Mouse (Mus musculus): ENCODE results near the gene Map4. TPM values are rescaled to one million over a fixed set of nuclear protein-coding genes. Genes with fewer than 3 reads are reported as not detected.

The Map4 gene
- polyA plus RNA-seq, 1 experiment from 2014 or later = 159 TPM

GRCm38 (mm10) chr9:109909926-109910325 is 21.3 kb upstream of the Map4 start:
- no peak overlapping the region for H3K27ac ChIP-seq (replicated peaks; ENCODE audit: low read depth, low read length)
- no peaks in the 10 kb centered on the region for H3K9me3 ChIP-seq (ENCODE audit: control insufficient read depth, low read length)
- no peaks in the 10 kb centered on the region for H3K36me3 ChIP-seq (ENCODE audit: control insufficient read depth, insufficient read depth, low read length)
- H3K4me3 ChIP-seq (replicated peaks; ENCODE audit: low read depth, low read length) = no peak overlapping the region
- DNase-seq (no peak), ATAC-seq (ENCODE audit: low FRiP score, low TSS enrichment) (no peak)
- 94% methylated on average over 4 of the region's 4 CpGs for WGBS
- no peak overlapping the region for H3K9ac ChIP-seq (replicated peaks; ENCODE audit: low read length)
- H3K27me3 ChIP-seq (ENCODE audit: control insufficient read depth, insufficient read depth, low read length) = no peaks in the 10 kb centered on the region
- no peak overlapping the region for H3K4me2 ChIP-seq (ENCODE audit: low read length)
- H3K4me1 ChIP-seq (ENCODE audit: control insufficient read depth, insufficient read depth, low read length) = 0 out of 2 replicates have a peak, but pooled peaks cover 2% of the 10 kb centered on the region

- Histone ChIP-seq H3K4me2 (ENCODE audit: low read length) (no peak overlapping the region), H3K27ac (replicated peaks; ENCODE audit: low read depth, low read length) (no peak overlapping the region), H3K36me3 (ENCODE audit: control insufficient read depth, insufficient read depth, low read length) (no peaks in the 10 kb centered on the region), H3K4me1 (ENCODE audit: control insufficient read depth, insufficient read depth, low read length) (0 out of 2 replicates have a peak, but pooled peaks cover 2% of the 10 kb centered on the region), H3K9ac (replicated peaks; ENCODE audit: low read length) (no peak overlapping the region), H3K27me3 (ENCODE audit: control insufficient read depth, insufficient read depth, low read length) (no peaks in the 10 kb centered on the region), H3K4me3 (replicated peaks; ENCODE audit: low read depth, low read length) (no peak overlapping the region), H3K9me3 (ENCODE audit: control insufficient read depth, low read length) (no peaks in the 10 kb centered on the region)
- DNase-seq = no peak
- no peak for ATAC-seq (ENCODE audit: low FRiP score, low TSS enrichment)
- 89% methylated on average over 7 of the region's 7 CpGs for WGBS
Measured at GRCm38 (mm10) chr9:109911779-109912178, 19.5 kb upstream of the Map4 start.

- no peak for DNase-seq
- Histone ChIP-seq H3K27ac (replicated peaks; ENCODE audit: low read depth, low read length) (no peak overlapping the region), H3K4me3 (replicated peaks; ENCODE audit: low read depth, low read length) (no peak overlapping the region), H3K4me2 (ENCODE audit: low read length) (no peak overlapping the region), H3K9me3 (ENCODE audit: control insufficient read depth, low read length) (no peaks in the 10 kb centered on the region), H3K4me1 (ENCODE audit: control insufficient read depth, insufficient read depth, low read length) (no peaks in the 10 kb centered on the region), H3K36me3 (ENCODE audit: control insufficient read depth, insufficient read depth, low read length) (no peaks in the 10 kb centered on the region), H3K27me3 (ENCODE audit: control insufficient read depth, insufficient read depth, low read length) (no peaks in the 10 kb centered on the region), H3K9ac (replicated peaks; ENCODE audit: low read length) (no peak overlapping the region)
- 76% methylated on average over 4 of the region's 4 CpGs for whole genome bisulfite sequencing
- ATAC-seq (ENCODE audit: low FRiP score, low TSS enrichment) = no peak
Measured at GRCm38 (mm10) chr9:109914269-109914926, 16.9 kb upstream of the Map4 start.

GRCm38 (mm10) chr9:109917931-109918330 is 13.3 kb upstream of the Map4 start:
- 92% methylated on average over 2 of the region's 2 CpGs for WGBS
- Histone ChIP-seq H3K27me3 (ENCODE audit: control insufficient read depth, insufficient read depth, low read length) (no peaks in the 10 kb centered on the region), H3K27ac (replicated peaks; ENCODE audit: low read depth, low read length) (no peak overlapping the region), H3K4me3 (replicated peaks; ENCODE audit: low read depth, low read length) (no peak overlapping the region), H3K9ac (replicated peaks; ENCODE audit: low read length) (no peak overlapping the region), H3K36me3 (ENCODE audit: control insufficient read depth, insufficient read depth, low read length) (no peaks in the 10 kb centered on the region), H3K4me2 (ENCODE audit: low read length) (no peak overlapping the region), H3K4me1 (ENCODE audit: control insufficient read depth, insufficient read depth, low read length) (no peaks in the 10 kb centered on the region), H3K9me3 (ENCODE audit: control insufficient read depth, low read length) (no peaks in the 10 kb centered on the region)
- no peak for ATAC-seq (ENCODE audit: low FRiP score, low TSS enrichment)
- DNase-seq = no peak

DNA sequence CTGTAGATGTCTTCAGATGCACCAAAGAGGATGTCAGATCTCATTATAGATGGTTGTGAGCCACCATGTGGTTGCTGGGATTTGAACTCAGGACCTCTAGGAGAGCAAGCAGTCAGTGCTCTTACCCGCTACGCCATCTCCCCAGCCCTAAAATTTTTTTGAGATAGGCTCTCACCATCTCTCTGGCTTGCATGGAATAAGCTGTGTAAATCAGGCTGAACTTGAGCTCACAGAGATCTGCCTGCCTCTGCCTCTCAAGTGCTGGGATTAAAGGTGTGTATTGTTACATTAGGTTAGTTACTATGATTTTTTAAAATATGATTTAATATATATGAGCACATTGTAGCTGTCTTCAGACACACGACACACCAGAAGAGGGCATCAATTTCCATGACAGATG is 2.1 kb upstream of the Map4 start:
- no peak overlapping the region for H3K4me3 ChIP-seq (replicated peaks; ENCODE audit: low read depth, low read length)
- H3K27ac ChIP-seq (replicated peaks; ENCODE audit: low read depth, low read length) = no peak overlapping the region
- ATAC-seq (ENCODE audit: low FRiP score, low TSS enrichment) (no peak), DNase-seq (no peak)
- no peak overlapping the region for H3K4me2 ChIP-seq (ENCODE audit: low read length)
- peaks cover 8% of the 10 kb centered on the region for H3K4me1 ChIP-seq (ENCODE audit: control insufficient read depth, insufficient read depth, low read length)
- WGBS = 97% methylated on average over 3 of the region's 3 CpGs
- no peaks in the 10 kb centered on the region for H3K27me3 ChIP-seq (ENCODE audit: control insufficient read depth, insufficient read depth, low read length)
- H3K9ac ChIP-seq (replicated peaks; ENCODE audit: low read length) = no peak overlapping the region
- H3K36me3 ChIP-seq (ENCODE audit: control insufficient read depth, insufficient read depth, low read length) = no peaks in the 10 kb centered on the region
- no peaks in the 10 kb centered on the region for H3K9me3 ChIP-seq (ENCODE audit: control insufficient read depth, low read length)

DNA sequence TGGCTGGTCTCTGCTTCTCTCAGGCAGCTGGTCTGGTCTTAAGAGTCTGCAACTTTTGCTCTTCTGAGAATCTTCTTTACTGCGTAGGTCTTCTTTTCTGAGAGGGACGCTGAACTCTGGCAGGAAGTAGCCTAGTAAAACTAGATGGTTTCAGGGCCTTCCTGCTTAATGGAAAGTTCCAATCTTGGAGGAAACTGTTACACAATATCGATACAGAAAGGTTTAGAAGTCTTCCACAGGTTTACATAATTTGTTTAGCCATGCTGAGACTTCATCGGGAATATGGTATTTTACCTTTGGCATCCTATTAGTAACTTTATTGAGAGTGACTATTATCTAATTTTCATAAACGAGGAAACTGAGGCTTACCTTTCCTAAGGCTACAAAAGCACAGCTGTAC is 1.2 kb upstream of the Map4 start:
- no peaks in the 10 kb centered on the region for H3K9me3 ChIP-seq (ENCODE audit: control insufficient read depth, low read length)
- no peak overlapping the region for H3K4me3 ChIP-seq (replicated peaks; ENCODE audit: low read depth, low read length)
- no peak overlapping the region for H3K4me2 ChIP-seq (ENCODE audit: low read length)
- H3K27ac ChIP-seq (replicated peaks; ENCODE audit: low read depth, low read length) = no peak overlapping the region
- ATAC-seq (ENCODE audit: low FRiP score, low TSS enrichment) (no peak), DNase-seq (no peak)
- WGBS = 94% methylated on average over 5 of the region's 5 CpGs
- no peak overlapping the region for H3K9ac ChIP-seq (replicated peaks; ENCODE audit: low read length)
- H3K27me3 ChIP-seq (ENCODE audit: control insufficient read depth, insufficient read depth, low read length) = no peaks in the 10 kb centered on the region
- H3K36me3 ChIP-seq (ENCODE audit: control insufficient read depth, insufficient read depth, low read length) = no peaks in the 10 kb centered on the region
- peaks cover 8% of the 10 kb centered on the region for H3K4me1 ChIP-seq (ENCODE audit: control insufficient read depth, insufficient read depth, low read length)

DNA sequence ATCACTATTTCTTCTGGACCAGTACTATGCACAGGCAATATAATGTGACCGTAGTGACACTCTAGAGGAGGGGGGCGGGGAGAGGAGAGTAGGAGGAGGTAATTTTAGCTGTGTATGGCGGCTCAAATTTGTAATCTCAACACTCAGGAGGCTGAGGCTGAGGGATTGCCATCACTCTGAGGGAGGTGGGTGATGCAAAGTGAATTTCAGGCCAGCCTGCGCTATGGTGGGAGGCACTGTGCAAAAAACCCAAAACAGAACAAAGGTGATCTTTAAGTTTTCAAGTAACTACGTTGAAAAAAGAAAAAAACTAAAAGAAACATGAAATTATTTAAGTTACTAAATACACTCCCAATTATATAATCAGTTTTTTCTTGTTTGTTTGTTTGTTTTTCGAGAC is 508 bp upstream of the Map4 start:
- Histone ChIP-seq H3K36me3 (ENCODE audit: control insufficient read depth, insufficient read depth, low read length) (no peaks in the 10 kb centered on the region), H3K9me3 (ENCODE audit: control insufficient read depth, low read length) (no peaks in the 10 kb centered on the region), H3K4me2 (ENCODE audit: low read length) (peak overlapping the region; percentile 82), H3K9ac (replicated peaks; ENCODE audit: low read length) (0 out of 2 replicates have a peak overlapping the region, but pooled peaks have one; percentile 54), H3K4me3 (replicated peaks; ENCODE audit: low read depth, low read length) (peak overlapping the region; percentile 84), H3K27ac (replicated peaks; ENCODE audit: low read depth, low read length) (peak overlapping the region; percentile 93), H3K4me1 (ENCODE audit: control insufficient read depth, insufficient read depth, low read length) (peaks cover 8% of the 10 kb centered on the region), H3K27me3 (ENCODE audit: control insufficient read depth, insufficient read depth, low read length) (no peaks in the 10 kb centered on the region)
- DNase-seq (no peak), ATAC-seq (ENCODE audit: low FRiP score, low TSS enrichment) (no peak)
- 79% methylated on average over 6 of the region's 6 CpGs for WGBS

DNA sequence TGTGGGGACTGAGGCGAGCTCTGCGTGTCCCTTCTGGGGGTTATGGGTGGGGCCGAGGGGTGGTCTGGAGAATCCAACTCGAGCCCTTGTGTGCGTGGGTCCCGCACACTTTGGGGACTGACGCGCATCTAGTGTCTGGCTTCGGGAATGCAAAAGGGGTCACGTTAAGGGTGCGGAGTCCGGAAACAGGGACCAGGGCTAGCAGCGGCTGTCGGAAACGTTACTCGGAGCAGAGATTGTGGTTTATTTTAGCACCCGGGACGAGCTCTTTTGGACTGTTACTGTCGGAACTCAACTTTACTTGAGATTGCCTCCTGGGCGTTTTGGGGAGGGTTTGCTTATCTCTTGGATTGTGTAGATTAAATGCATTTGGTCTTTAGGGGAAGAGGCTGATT is 1.1 kb downstream of the Map4 start:
- under 1% methylated on average over 20 of the region's 20 CpGs for WGBS
- Histone ChIP-seq H3K9ac (replicated peaks; ENCODE audit: low read length) (peak overlapping the region; percentile 83), H3K27me3 (ENCODE audit: control insufficient read depth, insufficient read depth, low read length) (no peaks in the 10 kb centered on the region), H3K9me3 (ENCODE audit: control insufficient read depth, low read length) (no peaks in the 10 kb centered on the region), H3K4me1 (ENCODE audit: control insufficient read depth, insufficient read depth, low read length) (peaks cover 8% of the 10 kb centered on the region), H3K4me3 (replicated peaks; ENCODE audit: low read depth, low read length) (peak overlapping the region; percentile 84), H3K4me2 (ENCODE audit: low read length) (peak overlapping the region; percentile 82), H3K27ac (replicated peaks; ENCODE audit: low read depth, low read length) (peak overlapping the region; percentile 93), H3K36me3 (ENCODE audit: control insufficient read depth, insufficient read depth, low read length) (no peaks in the 10 kb centered on the region)
- DNase-seq (peak; percentile 56), ATAC-seq (ENCODE audit: low FRiP score, low TSS enrichment) (no peak)

DNA sequence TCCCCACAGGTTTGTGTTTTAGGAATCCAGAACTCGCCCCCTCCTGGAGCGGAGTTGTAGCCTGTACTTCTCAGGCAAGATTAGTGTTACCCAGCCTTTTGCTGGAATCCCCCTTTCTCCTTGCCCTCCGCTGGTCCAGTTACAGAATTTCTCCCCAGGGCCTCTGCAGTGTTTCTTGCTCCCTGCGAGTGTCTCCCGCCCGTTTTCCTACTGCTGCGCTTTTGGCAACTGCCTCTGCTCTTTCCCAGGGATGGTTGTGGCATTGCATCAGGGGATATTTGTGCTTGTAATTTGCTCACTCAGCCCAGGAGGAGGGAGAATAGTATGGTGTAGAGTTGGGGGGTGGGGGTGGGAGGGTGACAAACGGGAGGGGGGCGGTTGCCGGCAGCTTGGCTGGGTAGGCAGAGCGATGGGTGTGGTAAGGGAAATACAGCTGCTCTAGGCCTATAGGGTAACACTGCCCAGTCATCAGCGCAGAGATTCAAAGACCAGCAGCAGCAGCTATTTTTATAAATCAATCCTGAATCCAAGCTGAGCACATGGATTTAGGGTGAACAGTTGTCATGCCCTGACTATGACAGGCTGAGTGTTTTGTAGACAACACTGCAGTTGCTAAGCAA is 1.6 kb downstream of the Map4 start:
- Histone ChIP-seq H3K9ac (replicated peaks; ENCODE audit: low read length) (peak overlapping the region; percentile 83), H3K4me3 (replicated peaks; ENCODE audit: low read depth, low read length) (peak overlapping the region; percentile 84), H3K4me1 (ENCODE audit: control insufficient read depth, insufficient read depth, low read length) (peaks cover 8% of the 10 kb centered on the region), H3K4me2 (ENCODE audit: low read length) (peak overlapping the region; percentile 82), H3K9me3 (ENCODE audit: control insufficient read depth, low read length) (no peaks in the 10 kb centered on the region), H3K27me3 (ENCODE audit: control insufficient read depth, insufficient read depth, low read length) (no peaks in the 10 kb centered on the region), H3K36me3 (ENCODE audit: control insufficient read depth, insufficient read depth, low read length) (no peaks in the 10 kb centered on the region), H3K27ac (replicated peaks; ENCODE audit: low read depth, low read length) (peak overlapping the region; percentile 93)
- ATAC-seq (ENCODE audit: low FRiP score, low TSS enrichment) = no peak
- DNase-seq = peak; percentile 62
- under 1% methylated on average over 12 of the region's 12 CpGs for WGBS

Measured in midbrain, embryonic 14.5 days (tissue).